Mouse (Mus musculus): ENCODE measurements around the gene Evpl.

Evpl gene

GRCm38 (mm10) chr11:116213877-116214510 is 23.9 kb downstream of the Evpl start:
- DNase-seq (ENCODE audit: low spot score), result no peak

- DNase-seq (ENCODE audit: low spot score), result no peak
Measured at GRCm38 (mm10) chr11:116212847-116213246, 25.0 kb downstream of the Evpl start.

- no peak for DNase-seq (ENCODE audit: low spot score)
Measured at GRCm38 (mm10) chr11:116210696-116211095, 27.2 kb downstream of the Evpl start.

- no peak for DNase-seq (ENCODE audit: low spot score)
Measured at GRCm38 (mm10) chr11:116209257-116209656, 28.6 kb downstream of the Evpl start.

- no peak for DNase-seq (ENCODE audit: low spot score)
Measured at GRCm38 (mm10) chr11:116208660-116209059, 29.2 kb downstream of the Evpl start.

GRCm38 (mm10) chr11:116206678-116207077 is 31.2 kb downstream of the Evpl start:
- no peak for DNase-seq (ENCODE audit: low spot score)

- DNase-seq (ENCODE audit: low spot score), result no peak
Measured at GRCm38 (mm10) chr11:116203150-116203549, 34.7 kb downstream of the Evpl start.

GRCm38 (mm10) chr11:116201151-116201550 is 36.7 kb downstream of the Evpl start:
- no peak for DNase-seq (ENCODE audit: low spot score)

- peak; percentile 96 for DNase-seq (ENCODE audit: low spot score)
Measured at GRCm38 (mm10) chr11:116198639-116199531, 39.0 kb downstream of the Evpl start, which contains the start of the genes Ten1 and Acox1. Gene Ten1, plus strand, starts transcription at chr11:116198855. Gene Acox1, minus strand, starts transcription at chr11:116199045.

- DNase-seq (ENCODE audit: low spot score), result peak; percentile 16
Measured at GRCm38 (mm10) chr11:116198132-116198531, 39.7 kb downstream of the Evpl start.

- no peak for DNase-seq (ENCODE audit: low spot score)
Measured at GRCm38 (mm10) chr11:116197584-116197906, 40.3 kb downstream of the Evpl start.

GRCm38 (mm10) chr11:116196866-116197583 is 40.9 kb downstream of the Evpl start:
- no peak for DNase-seq (ENCODE audit: low spot score)

- no peak for DNase-seq (ENCODE audit: low spot score)
Measured at GRCm38 (mm10) chr11:116196336-116196735, 41.5 kb downstream of the Evpl start.

- DNase-seq (ENCODE audit: low spot score), result no peak
Measured at GRCm38 (mm10) chr11:116195252-116195651, 42.6 kb downstream of the Evpl start.

- no peak for DNase-seq (ENCODE audit: low spot score)
Measured at GRCm38 (mm10) chr11:116194619-116195018, 43.3 kb downstream of the Evpl start.

GRCm38 (mm10) chr11:116187226-116187930 is 50.5 kb downstream of the Evpl start:
- no peak for DNase-seq (ENCODE audit: low spot score)

GRCm38 (mm10) chr11:116186360-116186759 is 51.5 kb downstream of the Evpl start:
- no peak for DNase-seq (ENCODE audit: low spot score)

GRCm38 (mm10) chr11:116185836-116186235 is 52.0 kb downstream of the Evpl start:
- DNase-seq (ENCODE audit: low spot score), result peak; percentile 61

GRCm38 (mm10) chr11:116178411-116179121 is 59.3 kb downstream of the Evpl start:
- no peak for DNase-seq (ENCODE audit: low spot score)

GRCm38 (mm10) chr11:116176010-116176409 is 61.9 kb downstream of the Evpl start:
- DNase-seq (ENCODE audit: low spot score), result no peak

GRCm38 (mm10) chr11:116174775-116175448 is 63.0 kb downstream of the Evpl start:
- DNase-seq (ENCODE audit: low spot score), result no peak

Data from MN1 (cell line).